Mouse (Mus musculus): ENCODE data around the gene Mrgpra9. TPM values are rescaled to one million over a fixed set of nuclear protein-coding genes. Genes with fewer than 3 reads are reported as not detected.
"Not testable (repeated sequence)": the region's sequence is repeated elsewhere in the genome, so short reads cannot be mapped to it uniquely, and the experiment has no call there.

Mrgpra9 gene
- not detected in 2 replicates for polyA plus RNA-seq (2015; fragmentation: Nextera tagmentation; extraction: Ambion mirVana)

DNA sequence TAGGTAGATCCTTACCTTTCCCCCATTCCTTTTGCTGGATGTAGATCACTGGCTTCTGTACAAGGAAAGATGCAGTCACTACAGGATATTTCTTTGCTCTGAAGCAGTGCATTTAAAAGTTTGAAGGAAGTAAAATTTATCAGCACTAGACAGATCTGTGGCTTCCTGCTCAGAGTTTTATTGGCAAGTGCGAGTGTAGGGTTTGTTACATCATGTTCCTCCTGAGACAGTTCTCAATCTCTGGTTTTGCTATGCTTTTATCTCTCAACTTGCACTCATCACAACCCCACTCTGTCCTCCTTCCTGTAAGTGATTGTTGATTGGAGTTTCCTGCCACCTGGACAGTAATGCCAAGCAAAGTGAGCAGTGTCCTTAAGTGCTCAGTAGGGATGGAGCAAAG lies at the start of gene Mrgpra9:
Mrgpra9 (minus strand) TSS at position 79 of the 400 bp plus-strand sequence.
- Histone ChIP-seq H3K9me3 (peaks cover 4% of the 10 kb centered on the region; the same call in 1 of the 2 replicates), H3K4me2 (no peak within 1 kb of the TSS), H3K4me3 (no peak within 1 kb of the TSS), H3K36me3 (no peaks in the 10 kb centered on the region), H3K9ac (no peak within 1 kb of the TSS), H3K27ac (replicated peaks) (no peak within 1 kb of the TSS), H3K27me3 (no peaks in the 10 kb centered on the region), H3K4me1 (replicated peaks) (no peaks in the 10 kb centered on the region)
- 76% methylated on average over 1 of the region's 1 CpGs for WGBS
- ATAC-seq (ENCODE audit: low read depth): no peak

DNA sequence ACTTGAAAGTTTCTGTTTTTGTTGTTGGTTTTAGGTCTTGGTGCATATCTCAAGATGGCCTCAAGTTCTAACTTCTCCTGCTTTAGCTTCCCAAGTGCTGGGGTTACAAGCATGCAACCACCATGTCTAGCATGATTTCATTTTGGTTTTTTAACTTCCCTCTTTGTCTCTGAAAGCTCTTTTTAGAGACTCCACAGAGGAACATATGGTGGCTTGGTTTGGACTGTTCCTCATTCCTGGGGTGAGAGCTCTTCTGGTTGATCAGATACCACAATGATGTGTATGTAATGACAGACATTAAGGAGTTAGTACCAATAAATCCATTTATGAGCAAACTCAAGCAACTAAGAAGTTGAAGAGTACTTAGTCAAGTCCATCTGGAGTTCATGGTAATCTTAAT lies 47.0 kb upstream of the Mrgpra9 start:
- H3K4me1 ChIP-seq (replicated peaks); H3K4me2 ChIP-seq; ATAC-seq (ENCODE audit: low read depth); H3K4me3 ChIP-seq; H3K27me3 ChIP-seq; H3K9ac ChIP-seq; H3K27ac ChIP-seq (replicated peaks); H3K36me3 ChIP-seq: not testable (repeated sequence)
- H3K9me3 ChIP-seq: peaks cover 22% of the 10 kb centered on the region

DNA sequence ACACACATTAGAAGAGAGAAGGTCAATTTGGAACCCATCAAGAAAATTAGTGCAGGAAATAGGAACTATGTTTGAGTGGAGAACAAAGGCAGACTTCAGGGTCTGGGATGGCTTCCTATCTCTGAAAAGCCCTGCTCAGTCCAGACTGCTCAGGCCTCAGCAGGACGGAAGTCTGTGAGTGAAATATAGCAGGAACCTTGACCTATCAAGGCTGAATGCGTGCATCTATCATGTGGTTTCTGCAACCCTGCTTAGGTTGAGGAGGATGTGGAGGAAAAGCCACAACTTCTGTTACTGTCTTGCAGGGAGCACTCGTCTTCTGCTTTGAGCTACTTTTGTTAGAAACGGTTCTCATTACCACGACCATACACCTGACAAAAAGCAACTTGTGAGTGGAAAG lies 18.9 kb upstream of the Mrgpra9 start:
- not testable (repeated sequence) for H3K4me3 ChIP-seq; H3K36me3 ChIP-seq; ATAC-seq (ENCODE audit: low read depth); H3K9me3 ChIP-seq; H3K27ac ChIP-seq (replicated peaks); H3K9ac ChIP-seq; H3K4me1 ChIP-seq (replicated peaks); H3K27me3 ChIP-seq; H3K4me2 ChIP-seq
- WGBS: 89% methylated on average over 5 of the region's 5 CpGs

DNA sequence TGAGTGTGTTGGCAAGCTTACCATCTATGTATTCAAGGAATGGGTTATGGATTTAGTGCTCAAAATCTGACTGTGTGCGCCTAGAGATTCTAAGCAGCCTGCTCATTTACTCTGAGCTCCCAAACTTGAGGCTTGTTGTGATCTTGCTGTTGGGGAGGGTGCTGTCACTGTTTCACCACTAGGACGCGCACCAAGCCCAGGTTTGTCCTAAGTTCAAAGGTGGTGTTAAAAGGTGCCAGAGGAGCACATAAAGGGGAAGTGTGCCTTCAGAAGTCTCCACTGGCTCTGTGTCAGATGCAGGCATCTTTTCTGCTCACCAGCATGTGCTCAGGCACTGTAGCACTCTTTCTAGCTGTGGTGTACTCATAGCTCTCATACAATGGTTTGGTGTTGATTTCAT lies 8.0 kb downstream of the Mrgpra9 start:
- H3K4me1 ChIP-seq (replicated peaks): no peaks in the 10 kb centered on the region
- no peak for ATAC-seq (ENCODE audit: low read depth)
- 71% methylated on average over 3 of the region's 3 CpGs for WGBS
- no peak overlapping the region for H3K27ac ChIP-seq (replicated peaks)
- no peak overlapping the region for H3K4me2 ChIP-seq
- no peaks in the 10 kb centered on the region for H3K9me3 ChIP-seq
- H3K36me3 ChIP-seq: no peaks in the 10 kb centered on the region
- H3K4me3 ChIP-seq: no peak overlapping the region
- H3K9ac ChIP-seq: no peak overlapping the region
- no peaks in the 10 kb centered on the region for H3K27me3 ChIP-seq

DNA sequence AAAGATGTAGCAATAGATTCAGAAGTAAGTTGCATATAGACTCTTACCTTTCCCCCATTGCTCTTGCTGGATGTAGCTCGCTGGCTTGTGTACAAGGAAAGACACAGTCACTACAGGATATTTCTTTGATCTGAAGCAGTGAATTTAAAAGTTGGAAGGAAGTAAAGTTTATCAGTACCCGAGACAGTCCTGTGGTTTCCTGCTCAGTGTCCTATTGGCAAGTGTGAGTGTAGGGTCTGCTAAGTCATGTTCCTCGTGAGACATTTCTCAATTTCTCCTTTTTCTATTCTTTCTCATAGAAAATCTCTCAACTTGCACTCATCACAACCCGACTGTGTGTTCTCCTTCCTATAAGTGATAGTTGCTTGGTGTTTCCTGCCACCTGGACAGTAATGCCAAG lies 47.8 kb downstream of the Mrgpra9 start, which contains the start of gene Mrgpra6:
Mrgpra6 (minus strand) TSS at position 91 of the 400 bp plus-strand sequence.
- no peak within 1 kb of the TSS for H3K9ac ChIP-seq
- no peak within 1 kb of the TSS for H3K4me3 ChIP-seq
- H3K4me1 ChIP-seq (replicated peaks): no peaks in the 10 kb centered on the region
- H3K36me3 ChIP-seq: no peaks in the 10 kb centered on the region
- ATAC-seq (ENCODE audit: low read depth): no peak
- H3K27me3 ChIP-seq: no peaks in the 10 kb centered on the region
- WGBS: 74% methylated on average over 4 of the region's 4 CpGs
- H3K27ac ChIP-seq (replicated peaks): no peak within 1 kb of the TSS
- H3K4me2 ChIP-seq: no peak within 1 kb of the TSS
- H3K9me3 ChIP-seq: no peaks in the 10 kb centered on the region

DNA sequence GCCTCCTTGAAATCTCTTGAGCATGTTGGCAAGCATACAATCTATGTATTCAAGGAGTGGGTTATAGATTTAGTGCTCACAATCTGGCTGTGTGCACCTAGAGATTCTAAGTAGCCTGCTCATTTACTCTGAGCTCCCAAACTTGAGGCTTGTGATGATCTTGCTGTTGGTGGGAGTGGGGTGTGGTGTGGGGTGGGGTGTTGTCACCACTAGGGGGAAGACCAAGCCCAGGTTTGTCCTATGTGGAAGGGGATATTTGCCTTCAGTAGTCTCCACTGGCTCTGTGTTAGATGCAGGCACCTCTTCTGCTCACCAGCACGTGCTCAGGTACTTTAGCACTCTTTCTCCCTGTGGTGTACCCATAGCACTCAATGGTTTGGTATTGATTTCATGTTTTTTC lies 57.4 kb downstream of the Mrgpra9 start:
- WGBS: 60% methylated on average over 1 of the region's 1 CpGs
- no peaks in the 10 kb centered on the region for H3K9me3 ChIP-seq
- H3K27me3 ChIP-seq: no peaks in the 10 kb centered on the region
- H3K36me3 ChIP-seq: no peaks in the 10 kb centered on the region
- ATAC-seq (ENCODE audit: low read depth): no peak
- no peak overlapping the region for H3K9ac ChIP-seq
- H3K4me3 ChIP-seq: no peak overlapping the region
- H3K4me1 ChIP-seq (replicated peaks): no peaks in the 10 kb centered on the region
- H3K4me2 ChIP-seq: no peak overlapping the region
- no peak overlapping the region for H3K27ac ChIP-seq (replicated peaks)

Other genes starting within 250 kb of the Mrgpra9 start
- gene Spty2d1, start 244.4 kb downstream of the Mrgpra9 start, polyA plus RNA-seq (2015; fragmentation: Nextera tagmentation; extraction: Ambion mirVana): 8.3 and 9.6 TPM in 2 replicates
- gene Tmem86a, start 202.2 kb downstream of the Mrgpra9 start, polyA plus RNA-seq (2015; fragmentation: Nextera tagmentation; extraction: Ambion mirVana): 23.3 and 25.8 TPM in 2 replicates
- 100 and 103 TPM in 2 replicates for gene Ptpn5, start 119.2 kb downstream of the Mrgpra9 start, polyA plus RNA-seq (2015; fragmentation: Nextera tagmentation; extraction: Ambion mirVana)
- gene Mrgpra6, start 47.9 kb downstream of the Mrgpra9 start, polyA plus RNA-seq (2015; fragmentation: Nextera tagmentation; extraction: Ambion mirVana): not detected in 2 replicates
- gene Mrgpra1, start 101.4 kb upstream of the Mrgpra9 start, polyA plus RNA-seq (2015; fragmentation: Nextera tagmentation; extraction: Ambion mirVana): 0.24 TPM in 1 of 2 replicates, not detected in the other
- not detected in 2 replicates for gene Mrgpra2a, start 199.3 kb upstream of the Mrgpra9 start, polyA plus RNA-seq (2015; fragmentation: Nextera tagmentation; extraction: Ambion mirVana)

Measured in neural tube, embryonic 13.5 days (tissue).